Mouse (Mus musculus) regulatory T cell (primary cell): ENCODE results near the gene Morn5.

ENCODE experiments used
- in situ Hi-C: fragments of 300-600 bp; cut with MboI, MseI; formaldehyde crosslinking; loops from one replicate; pipeline ENCODE4 v1.15.1; 2025; ENCODE audit warnings: high pct_unique_total_duplicates

The Morn5 gene

GRCm38 (mm10) chr2:36103555-36104367, 54.5 kb downstream of the Morn5 start:
- in situ Hi-C loops = no loop called here

DNA sequence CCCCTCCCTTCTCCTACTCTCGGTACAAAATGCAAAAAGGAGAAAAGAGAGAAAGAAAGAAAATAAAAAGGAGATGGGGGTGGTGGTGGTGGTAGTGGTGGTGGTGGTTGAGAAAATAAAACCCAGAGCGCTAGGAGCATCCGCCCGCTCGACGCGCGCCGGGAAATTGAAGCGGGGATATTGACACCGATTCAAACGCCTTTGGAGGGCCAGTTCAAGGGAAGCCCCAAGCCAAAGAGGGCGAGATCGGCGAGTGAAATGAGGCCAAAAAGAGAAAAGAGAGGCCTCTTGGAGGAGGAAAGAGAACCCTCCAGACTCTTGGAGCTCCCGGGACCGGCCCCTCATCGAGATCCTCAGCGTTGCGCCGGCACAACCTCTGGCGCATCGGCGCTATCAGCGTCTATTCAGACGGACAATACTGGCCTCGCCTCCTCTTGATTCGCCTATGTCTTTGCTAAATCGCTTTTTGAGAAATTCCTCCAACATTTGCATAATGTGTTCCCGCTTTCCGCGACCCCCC, 55.2 kb downstream of the Morn5 start:
- in situ Hi-C loops = no loop called here

DNA sequence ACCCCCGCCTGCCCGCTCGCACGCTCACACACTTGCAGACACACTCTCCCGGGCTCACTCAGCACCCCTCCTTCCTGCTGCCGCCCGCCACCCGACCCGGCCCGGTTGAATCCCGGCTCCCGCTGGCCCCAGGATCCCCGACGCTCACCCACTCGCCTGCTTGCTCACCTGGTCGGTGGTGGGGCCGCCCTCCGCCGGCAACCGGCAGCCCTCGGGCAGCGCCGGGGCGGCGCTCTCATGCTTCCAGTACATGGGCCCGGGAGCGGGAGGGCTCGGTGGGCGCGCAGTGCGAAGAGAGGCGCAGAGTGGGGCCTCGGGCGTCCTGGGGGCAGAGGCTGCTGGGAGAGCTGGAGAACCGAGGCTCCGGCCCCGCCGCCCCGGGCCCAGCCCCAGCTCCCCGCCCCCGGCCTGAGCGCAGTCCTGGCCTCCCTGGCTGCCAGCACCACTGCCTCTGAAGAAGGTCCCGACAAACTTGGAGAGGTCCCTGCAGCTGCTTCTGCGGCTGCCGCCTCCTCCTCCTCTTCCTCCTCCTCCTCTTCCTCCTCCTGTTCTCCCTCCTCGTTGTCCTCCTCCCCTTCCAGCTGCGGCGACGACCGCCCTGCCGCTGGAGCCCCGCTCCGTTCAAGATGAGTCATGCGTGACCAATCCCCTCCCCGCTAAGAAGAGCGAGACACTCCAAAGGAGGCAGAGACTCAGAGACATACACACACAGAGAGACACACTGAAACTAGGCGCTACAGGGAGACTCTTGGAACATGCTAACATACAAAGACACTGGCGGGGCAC, 55.9 kb downstream of the Morn5 start, which contains the start of gene Lhx6:
Gene Lhx6, minus strand, starts transcription at position 453 of the 786 bp plus-strand sequence.
- in situ Hi-C loops = no loop called here

DNA sequence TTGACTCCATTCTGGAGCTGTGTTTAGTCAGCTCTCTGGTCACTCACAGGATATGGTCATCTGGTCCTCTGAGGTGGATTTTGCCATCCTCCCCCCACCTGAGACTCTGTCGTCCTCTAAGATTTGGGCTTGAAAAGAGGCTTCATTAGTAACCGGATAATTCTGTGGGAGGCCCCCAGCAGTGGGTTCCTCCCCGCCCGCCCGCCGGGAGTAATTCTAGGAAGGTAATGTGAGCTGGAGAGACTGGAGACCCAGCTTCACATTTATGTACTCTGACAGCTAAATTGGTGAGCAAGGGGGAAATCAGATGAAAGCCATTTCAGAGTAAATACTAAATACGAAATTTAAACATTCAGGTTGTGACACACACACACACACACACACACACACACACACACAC, 59.4 kb downstream of the Morn5 start:
- in situ Hi-C loops = no loop called here

- in situ Hi-C loops = no loop called here
Measured at GRCm38 (mm10) chr2:36112632-36113031, 63.4 kb downstream of the Morn5 start.

DNA sequence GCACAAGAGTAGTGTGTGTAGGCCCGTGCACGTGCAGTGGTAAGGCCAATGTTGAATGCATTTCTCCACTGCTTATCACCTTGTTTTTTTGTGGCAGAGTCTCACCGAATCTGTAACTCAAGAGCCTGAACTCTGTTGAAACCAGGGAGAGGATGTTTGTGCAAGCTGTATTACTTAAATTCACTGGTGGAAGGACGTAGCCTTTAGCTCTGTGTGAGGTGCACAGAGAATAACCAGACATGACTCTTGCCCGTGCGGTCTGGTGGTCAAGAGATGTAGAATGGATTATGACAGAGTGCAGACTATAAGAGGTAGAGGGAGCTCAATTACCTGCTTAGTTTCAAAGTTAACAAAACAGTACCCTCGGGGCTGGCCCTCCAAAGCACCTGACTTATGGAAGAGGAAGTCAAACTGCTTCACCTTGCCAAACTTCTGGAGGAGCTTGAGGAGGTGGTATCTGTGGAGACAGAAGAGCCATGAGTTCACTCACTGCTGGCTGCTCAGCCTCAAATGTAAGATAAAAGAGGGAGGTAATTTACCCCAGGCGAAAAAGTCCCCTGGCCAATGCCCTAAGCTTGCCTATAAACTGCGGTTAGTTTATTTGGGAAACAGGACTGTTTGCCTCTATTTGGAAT, 77.7 kb downstream of the Morn5 start:
- in situ Hi-C loops = no loop called here

DNA sequence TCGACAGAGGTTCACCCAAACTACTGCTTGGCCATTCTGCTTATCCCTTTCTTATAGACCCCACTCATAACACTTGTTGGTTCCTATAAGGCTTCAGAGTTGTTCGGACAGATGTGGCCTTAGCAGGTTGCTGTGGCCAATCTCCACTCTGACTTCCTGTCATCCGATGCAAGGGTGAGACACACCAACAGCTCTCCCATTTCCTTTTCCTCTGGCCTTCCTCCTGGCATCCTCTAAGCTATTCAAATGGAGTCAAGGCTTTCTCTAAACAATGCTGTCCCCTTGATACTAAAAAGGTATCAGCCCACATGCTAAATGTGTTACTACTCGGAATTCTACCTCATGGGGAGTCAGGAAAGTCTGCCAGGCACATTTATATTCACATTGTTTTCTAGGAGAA, 78.7 kb downstream of the Morn5 start:
- in situ Hi-C loops = no loop called here

DNA sequence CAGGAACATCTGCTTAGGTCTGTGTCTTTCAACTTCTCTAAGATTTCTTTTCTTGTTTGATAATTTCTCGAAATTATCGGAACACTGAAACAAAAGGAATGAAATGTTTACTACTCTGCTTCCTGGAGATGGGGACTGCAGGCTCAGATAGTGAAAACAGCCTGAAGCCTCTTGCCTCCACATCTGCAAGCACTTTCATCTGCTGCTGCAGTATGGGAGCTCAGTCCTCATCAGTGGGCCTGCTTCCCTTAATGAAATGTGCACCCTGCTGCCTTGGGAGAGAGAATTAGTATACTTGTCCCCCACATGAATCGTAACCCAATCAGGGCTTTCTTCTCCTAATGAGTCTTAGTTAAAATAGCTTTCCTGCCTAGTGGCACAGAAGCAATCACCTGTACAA, 79.8 kb downstream of the Morn5 start:
- in situ Hi-C loops = no loop called here
